Mouse (Mus musculus) cerebellum, postnatal 36 days (tissue): ENCODE measurements at regions not wholly inside any gene's neighbourhood (a gene's known extent, or its start where the extent isn't known, plus 50 kb on each side); places are given as distances from the start of the nearest gene placed in this dataset.

Source experiments
- DNase-seq, 2 experiments: peaks; one replicate each; pipeline ENCODE4 v3.0.0; 2021 to 2022; ENCODE audit warnings: mixed read lengths in 2 of 2

DNA sequence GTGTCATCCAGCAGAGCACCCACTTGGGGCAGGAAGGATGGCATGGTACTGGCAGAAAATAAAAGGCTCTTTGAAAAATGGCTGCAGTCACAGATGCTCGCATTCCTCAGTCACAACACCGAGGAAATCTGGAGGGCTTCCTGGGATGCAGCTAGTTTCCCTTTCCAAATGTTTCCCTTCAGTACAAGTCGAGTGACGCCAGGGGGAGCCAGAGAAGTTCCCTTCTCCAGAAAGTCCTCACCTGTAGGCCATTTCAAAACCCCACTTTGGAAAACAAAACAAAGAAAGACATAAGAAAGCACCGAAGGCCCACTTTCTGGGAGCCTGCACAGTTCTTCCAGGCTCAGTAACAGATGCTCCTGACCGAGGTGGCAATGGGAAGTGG is 199.4 kb upstream of the Apob start:
- DNase-seq, result no peak

- no peak for DNase-seq
Observed at GRCm38 (mm10) chr12:7816616-7817015, 160.8 kb upstream of the Apob start.

DNA sequence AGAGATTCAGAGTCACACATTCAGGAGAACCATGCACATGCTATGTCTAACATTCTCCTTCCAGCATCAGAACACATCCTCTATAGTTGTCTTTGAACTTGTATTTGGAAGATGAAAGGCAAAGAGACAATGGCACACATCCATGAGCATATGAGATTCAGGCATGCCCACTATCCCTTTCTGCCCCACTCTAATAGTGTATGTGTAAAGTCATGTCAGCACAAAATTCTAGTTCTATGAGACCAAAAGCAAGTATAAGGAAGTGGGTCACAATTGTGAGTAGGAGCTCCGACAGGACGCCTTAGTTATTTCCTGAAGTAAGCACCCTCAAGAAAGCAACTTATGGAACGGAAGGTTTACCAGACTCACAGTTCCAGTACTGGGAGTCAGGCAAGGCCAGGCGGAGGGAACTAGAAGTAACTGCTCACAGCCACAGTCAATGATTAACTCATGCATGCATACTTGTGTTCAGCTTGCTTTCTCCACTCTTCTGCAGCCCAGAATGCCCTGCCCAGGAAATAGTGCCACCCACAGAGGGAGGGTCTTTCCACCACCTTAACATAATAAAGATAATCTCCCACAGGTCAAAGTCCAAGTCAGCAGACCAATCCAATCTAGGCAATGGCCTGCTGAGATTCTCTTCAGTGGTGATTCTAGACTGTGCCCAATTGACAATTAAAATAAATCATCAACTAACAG is 157.3 kb upstream of the Apob start:
- DNase-seq, result no peak

DNA sequence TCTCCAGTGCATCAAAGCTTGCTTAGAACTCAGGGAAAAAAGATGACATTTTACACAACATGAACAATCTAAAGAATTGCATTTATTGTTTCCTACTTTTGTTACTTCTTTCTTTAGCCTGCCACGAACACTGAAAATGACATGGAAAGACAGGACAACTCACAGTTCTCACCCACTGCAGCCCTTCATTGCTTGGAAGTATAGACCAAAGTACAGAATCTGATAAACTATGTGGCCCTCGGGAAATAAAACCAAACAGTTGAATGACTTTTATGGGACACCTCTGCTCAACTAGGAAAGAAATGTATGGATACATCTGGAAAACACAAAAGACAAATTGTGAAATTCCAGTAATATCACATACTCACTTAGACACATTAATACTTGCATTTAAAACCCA is 156.7 kb upstream of the Apob start:
- DNase-seq, result no peak

- no peak for DNase-seq
Observed at GRCm38 (mm10) chr12:7835731-7836130, 141.7 kb upstream of the Apob start.

DNA sequence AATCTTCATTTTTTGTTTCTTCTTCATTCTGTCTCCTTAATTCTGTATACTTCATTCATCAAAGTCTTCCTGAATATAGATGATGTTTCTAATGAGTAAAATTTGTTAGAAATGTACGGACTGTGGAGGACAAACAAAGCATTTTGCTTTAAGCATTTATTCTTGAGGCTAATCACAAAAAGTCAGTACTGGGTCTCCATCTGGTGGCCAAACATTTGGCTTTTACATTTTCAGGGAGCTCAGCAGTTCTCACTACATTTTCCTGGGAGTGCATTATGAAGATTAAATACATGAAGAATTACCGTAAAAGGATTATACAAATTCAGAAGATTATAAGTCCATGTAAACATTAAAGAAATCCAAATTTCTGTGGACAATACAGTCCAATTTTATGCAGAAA is 123.6 kb upstream of the Apob start:
- DNase-seq, result no peak

DNA sequence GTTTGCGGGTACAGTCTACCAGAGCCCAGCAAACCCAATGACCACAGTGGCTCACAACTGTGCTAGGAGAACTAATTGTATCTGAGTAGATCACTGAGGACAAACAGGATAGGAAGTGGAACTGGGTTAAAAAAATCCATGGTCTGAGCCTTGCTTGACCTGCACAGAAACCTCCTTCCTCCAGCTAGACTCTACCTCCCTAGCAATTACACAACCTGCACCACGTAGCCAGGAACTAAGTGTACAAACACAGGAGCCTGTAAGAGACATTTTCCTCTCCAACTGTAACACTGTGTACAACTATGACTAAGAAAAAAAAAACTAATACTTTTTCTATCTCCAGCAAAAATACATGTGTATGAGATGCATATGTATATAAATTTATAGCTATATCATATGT is 121.8 kb upstream of the Apob start:
- no peak for DNase-seq

DNA sequence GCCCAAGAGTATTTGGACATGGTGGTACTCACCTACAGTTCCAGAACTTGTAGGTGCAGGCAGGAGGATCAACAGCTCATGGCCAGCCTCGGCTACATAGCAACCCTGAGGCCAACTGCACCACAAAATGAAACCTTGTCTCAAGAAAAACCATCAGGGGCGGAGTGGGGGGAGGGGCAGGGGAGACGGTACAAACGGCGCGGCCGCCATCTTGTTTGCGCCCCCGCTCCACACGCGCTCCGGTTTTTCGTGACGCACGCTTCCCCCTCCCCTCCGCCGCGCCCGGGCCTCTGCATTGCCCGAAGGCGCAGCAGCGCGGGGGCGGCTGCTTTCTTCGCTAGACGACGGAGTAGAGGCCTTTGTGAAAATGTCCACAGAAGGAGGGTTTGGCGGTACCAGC is 117.9 kb upstream of the Apob start:
- no peak for DNase-seq

DNA sequence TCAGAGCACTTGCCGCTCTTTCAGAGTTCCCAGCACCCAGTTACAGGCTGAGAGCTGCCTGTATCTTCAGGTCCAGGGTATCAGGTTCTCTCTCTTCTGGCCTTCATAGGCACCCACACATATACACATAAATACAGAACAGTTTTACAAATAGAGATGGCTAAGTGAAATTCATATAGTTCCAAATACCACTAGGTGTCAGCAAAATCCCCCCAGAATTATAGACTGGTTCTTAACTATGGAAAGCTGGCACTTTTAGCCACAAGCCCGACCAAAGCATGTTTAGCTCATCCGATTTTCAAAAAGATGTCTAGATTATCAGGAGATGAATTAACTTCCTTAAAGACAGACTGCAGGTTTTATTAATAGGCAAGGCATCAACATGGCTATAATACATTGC is 107.4 kb upstream of the Apob start:
- DNase-seq, result no peak

DNA sequence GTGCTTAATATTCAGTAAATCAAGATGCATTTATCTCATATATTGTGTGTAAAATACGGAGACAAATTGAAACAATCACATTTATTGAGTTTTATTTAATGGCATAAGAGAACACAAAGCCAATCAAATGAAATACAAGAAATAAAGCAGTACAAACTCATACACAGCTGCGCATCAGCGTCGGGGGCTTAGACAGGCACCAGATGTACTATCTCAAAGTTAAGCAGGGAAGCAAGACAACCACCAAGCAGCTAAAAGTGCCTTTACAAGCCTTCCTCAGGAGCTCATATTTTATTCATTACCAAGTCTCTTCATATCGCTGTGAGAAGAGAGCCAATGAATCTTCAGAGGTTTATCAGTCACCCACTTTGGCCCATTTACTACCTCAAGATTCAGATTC is 107.0 kb upstream of the Apob start:
- DNase-seq, result no peak

DNA sequence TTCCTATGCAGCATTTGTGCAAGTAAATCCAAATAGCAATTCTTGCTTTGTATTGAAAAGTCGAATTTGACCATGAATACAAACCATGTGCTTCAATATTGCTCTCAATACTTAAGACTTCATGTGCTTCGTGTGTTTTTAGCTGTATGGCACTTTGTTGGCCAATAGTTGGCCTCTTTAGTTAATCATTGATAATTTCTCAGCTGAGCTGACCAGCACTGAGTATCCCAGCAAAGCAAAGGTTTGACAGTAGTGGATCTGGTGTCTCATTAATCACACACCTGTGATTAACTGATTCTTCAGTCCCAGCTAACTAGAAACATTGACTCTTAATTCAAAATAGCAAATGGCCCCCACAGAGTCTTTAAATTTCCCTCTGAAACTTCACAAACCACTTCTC is 102.0 kb upstream of the Apob start:
- no peak for DNase-seq

DNA sequence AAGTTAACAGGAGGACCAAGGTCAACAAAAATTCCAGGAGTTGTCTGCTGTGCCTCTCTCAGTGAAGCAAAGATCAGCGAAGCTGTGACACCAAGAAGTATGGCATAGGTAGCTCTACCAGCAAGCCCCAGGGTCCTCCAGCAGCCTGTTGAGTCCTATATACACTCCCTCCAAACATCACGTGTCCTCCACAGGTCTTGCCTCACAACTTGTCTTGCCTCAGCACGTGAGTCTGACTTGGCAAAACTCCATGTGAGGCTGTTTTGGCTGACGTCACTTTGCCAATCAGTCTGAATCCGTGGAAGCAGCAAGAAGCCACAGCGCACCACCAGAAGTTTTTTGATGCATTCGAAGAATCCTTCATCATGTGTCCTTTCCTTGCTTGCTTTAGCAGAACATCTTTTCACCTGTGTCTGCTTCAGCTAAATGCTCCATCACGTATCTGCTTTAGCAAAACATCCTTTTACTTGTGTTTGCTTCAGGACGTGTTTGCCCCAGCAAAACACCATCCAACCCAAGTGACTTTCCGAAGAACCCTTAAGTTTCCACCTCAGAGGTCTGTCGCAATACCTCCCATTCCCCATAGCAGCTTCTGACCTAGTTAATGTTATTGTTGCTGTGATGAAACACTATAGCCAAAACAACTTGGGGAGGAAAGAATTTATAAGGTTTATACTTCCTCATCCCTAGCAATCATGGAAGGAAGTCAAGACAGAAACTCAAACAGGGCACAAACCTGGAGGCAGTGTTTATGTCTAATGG is 101.0 kb upstream of the Apob start:
- no peak for DNase-seq

- no peak for DNase-seq
Observed at GRCm38 (mm10) chr12:7878761-7879160, 98.7 kb upstream of the Apob start.

GRCm38 (mm10) chr12:7896156-7896555 is 81.3 kb upstream of the Apob start:
- DNase-seq, result no peak

DNA sequence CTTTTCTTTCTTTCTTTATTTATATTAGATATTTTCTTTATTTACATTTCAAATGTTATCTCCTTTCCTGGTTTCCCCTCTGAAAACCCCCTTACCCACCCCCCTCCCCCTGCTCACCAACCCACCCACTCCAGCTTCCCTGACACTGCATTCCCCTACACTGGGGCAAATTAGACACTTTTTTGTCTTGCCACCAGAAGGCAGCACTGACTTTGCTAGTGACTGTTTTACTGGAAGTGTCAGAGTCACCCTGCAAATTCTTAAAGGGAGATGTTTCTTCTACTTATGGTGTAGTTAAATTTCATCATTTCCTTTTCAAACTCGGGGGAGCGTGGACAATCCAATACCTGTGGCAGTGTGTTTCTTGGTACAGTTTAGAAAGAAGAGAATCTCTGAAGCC is 72.1 kb upstream of the Apob start:
- no peak for DNase-seq

DNA sequence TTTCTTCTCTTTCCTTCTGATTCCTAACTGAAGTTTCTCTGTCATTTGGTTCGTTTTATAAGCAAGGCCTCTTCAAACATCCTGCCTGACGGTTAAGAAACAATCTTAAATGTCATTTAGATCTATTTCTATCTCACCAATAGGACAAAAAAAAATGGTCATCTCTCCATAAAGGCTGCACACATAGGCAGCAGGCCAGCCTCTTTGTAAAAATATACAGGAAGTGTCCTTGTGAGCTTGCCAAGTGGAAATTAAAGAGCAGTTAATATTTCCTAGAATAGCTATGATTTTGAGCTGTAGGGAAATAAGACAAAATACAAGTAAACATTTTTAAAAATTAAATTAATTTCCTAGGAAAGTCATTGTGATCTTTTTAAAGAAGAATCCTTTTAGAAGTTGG is 70.6 kb upstream of the Apob start:
- no peak for DNase-seq

DNA sequence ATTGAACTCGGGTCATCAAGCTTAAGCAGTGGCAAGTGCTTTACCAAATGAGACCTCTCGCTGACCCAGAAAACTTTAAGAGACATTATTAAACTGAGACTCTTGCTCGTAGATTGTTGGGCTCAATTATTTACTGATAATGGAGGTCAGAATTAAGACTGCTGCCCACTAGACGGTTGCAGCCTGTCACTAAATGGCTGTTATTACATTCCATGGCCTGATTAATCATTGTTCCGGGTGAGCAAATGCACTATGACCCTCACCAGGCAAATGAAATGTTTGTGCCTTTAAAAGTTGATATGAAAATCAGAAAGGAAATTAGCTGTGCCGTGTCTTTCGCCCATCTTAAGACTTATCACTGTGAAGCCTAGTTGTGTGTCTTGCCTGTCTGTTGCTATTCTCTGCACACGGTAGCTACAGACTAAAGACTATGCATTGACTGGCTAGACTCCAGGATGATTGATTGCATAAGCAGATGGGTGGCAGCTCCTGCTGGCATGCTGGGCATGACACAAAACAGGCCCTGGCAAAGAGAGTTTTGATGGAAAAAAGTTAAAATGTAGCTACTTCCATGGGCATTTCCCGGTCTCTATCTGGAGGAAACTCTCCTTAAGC is 67.6 kb upstream of the Apob start:
- no peak for DNase-seq

DNA sequence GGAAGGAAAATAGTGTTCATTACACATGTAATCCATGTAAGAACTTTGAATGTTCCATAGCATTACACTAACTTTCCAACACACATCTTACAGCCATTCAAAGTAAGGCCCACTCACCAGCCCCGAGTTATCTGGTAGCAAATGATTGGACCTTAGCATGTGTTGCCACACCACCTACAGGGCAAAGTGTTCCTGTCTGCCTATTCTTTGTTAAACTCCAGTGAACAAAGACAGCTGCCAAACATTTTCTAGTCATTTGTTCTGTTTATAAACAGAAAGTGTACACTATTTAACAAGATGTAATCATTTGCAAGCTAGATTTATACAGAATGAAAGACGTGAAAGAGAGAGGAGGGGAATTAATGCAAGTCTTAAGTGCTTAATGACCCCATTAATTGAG is 66.9 kb upstream of the Apob start:
- DNase-seq, result no peak

DNA sequence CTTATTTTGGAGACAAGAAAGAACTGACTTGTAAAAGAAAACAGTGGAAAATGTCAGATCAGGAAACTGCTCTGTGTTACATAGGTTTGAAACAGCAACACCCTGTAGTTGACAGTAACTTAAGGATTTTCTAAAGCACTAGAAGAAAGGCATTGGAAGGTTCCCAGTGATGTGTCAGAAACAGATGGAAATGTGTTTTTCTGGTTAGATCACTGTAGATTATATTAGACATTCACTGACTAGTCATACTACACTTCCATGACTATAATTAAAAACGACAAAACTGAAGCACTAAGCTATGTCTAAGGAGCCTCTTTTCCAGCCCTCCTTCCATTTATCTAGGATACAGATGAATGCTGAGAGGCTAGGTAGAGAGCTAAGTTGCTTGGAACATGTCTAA is 59.1 kb upstream of the Apob start:
- no peak for DNase-seq

GRCm38 (mm10) chr12:7918967-7919708 is 58.3 kb upstream of the Apob start:
- DNase-seq, result no peak

DNA sequence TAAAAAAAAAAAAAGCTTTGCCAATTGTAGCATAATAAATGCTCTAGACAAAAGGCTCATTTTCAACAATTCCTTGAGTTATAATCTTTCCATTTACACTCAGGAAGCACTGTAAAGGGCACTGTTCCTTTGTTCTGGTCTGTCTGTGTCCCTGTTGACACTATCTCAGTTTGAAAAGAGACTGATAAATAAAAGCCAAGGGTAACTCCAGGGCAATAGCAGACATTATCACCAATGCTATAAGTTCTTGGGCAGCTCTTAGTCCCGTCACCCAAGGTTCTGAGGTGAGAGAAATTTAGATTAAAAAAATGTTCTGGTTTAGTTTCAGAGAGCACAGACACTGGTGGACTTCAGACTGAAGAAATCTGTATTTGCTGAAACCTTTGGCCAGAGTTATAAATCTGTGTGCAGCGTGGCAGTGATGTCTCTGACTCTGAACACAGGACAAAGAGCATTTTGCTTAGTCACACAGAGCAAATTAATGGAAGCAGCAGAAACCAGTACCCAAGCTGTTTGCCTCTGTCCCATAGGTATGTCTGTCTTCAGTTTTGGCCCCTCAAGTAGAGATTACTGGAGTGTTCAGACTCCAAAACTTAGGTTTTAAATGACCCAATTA is 57.6 kb upstream of the Apob start:
- DNase-seq, result no peak

- DNase-seq, result no peak
Observed at GRCm38 (mm10) chr12:7920888-7921287, 56.6 kb upstream of the Apob start.
